Mouse (Mus musculus) lung, adult 2 months (tissue): ENCODE data around the gene Fhl3.

ENCODE experiments used
- CTCF ChIP-seq: fragments of 200-500 bp; IDR thresholded peaks from 2 replicates; pipeline ENCODE4 v1.5.1; 2011; ENCODE audit warnings: mild to moderate bottlenecking, low read length, control low read depth; ENCODE audit not compliant: insufficient read depth
- POLR2A ChIP-seq: fragments of 200-500 bp; IDR thresholded peaks from 2 replicates; pipeline ENCODE4 v1.6.1; 2011; ENCODE audit warnings: low read depth, mild to moderate bottlenecking, control low read depth, low read length, borderline replicate concordance; ENCODE audit errors: extremely low read depth

DNA sequence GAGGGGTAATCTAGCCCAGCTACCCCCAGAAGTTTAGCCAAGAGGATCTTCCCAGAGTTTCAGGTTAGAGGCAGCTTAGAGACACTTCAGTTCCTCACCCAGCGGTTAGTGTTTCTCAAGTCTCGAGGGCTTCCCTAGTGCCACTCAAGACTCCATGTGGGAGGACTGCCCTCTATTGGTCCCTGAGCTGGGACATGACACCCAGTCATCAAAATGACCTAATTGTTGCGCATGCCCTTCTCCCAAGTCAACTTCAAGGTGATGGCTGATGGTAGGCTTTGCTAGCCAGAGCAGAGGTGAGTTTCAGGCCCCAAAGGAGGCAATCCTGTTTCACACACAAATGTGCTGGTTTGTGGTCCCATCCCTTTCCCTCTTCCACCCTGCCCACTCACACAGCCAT is 37.5 kb upstream of the Fhl3 start:
- no peak for TF ChIP-seq POLR2A
- peak; percentile 46 for TF ChIP-seq CTCF
